Mouse (Mus musculus): ENCODE results near the gene Cdc42ep1. TPM values are rescaled to one million over a fixed set of nuclear protein-coding genes. Genes with fewer than 3 reads are reported as not detected.
A peak's percentile ranks its signal among the peaks of the same experiment; 100 is the strongest.

The Cdc42ep1 gene
- polyA plus RNA-seq, 1 experiment from 2014 or later: 10.7 TPM

GRCm38 (mm10) chr15:78851505-78852153 is 9.2 kb downstream of the Cdc42ep1 start:
- H3K9ac ChIP-seq: no peak overlapping the region
- ATAC-seq (ENCODE audit: low FRiP score) (0 out of 2 replicates have a peak, but pooled peaks have one; percentile 65), DNase-seq (ENCODE audit: low spot score) (peak; percentile 95)
- 19% methylated on average over 13 of the region's 13 CpGs for WGBS
- H3K4me2 ChIP-seq (replicated peaks): peak overlapping the region; percentile 22; the same call in 1 of the 2 replicates
- H3K27ac ChIP-seq: no peak overlapping the region
- no peaks in the 10 kb centered on the region for H3K27me3 ChIP-seq (ENCODE audit: control insufficient read depth, insufficient read depth, low read length)
- H3K4me1 ChIP-seq (replicated peaks; ENCODE audit: control insufficient read depth, insufficient read depth, low read length): no peaks in the 10 kb centered on the region
- H3K9me3 ChIP-seq (ENCODE audit: control insufficient read depth, low read length): no peaks in the 10 kb centered on the region
- H3K36me3 ChIP-seq (replicated peaks; ENCODE audit: control insufficient read depth, insufficient read depth): no peaks in the 10 kb centered on the region
- no peak overlapping the region for H3K4me3 ChIP-seq (replicated peaks; ENCODE audit: low read length)

DNA sequence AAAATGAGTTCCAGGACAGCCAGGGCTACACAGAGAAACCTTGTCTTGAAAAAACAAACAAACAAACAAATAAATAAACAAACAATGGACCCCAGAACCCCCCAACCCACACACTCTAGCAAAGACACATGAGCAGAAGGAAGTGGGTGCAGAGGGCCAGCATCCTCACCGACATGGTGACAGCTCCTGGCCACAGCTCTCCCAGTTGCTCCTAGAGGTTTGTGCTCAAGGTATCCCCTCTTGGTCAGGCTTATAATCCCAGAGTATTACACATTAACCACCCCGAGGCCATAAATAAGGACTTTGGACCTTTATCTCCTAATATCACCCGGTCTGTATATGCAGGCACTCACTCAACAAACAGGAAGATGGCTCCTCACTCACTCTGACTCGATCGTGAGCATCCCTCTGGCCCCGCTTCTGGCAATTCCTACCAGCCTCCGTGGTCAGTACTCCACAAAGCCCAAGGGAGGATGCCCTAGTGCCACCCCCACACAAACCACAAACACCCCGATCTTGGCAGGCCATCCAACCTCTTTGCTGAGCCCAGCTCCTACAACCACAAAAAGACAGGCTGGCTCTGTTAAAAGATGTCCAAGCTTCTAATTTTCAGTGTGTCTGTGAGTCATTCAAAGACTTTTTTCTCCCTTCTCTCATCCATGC is 13.0 kb downstream of the Cdc42ep1 start, which contains the start of gene Lgals2:
Gene Lgals2, minus strand, starts transcription at position 227 of the 663 bp plus-strand sequence.
- Histone ChIP-seq H3K4me1 (replicated peaks; ENCODE audit: control insufficient read depth, insufficient read depth, low read length) (no peaks in the 10 kb centered on the region), H3K36me3 (replicated peaks; ENCODE audit: control insufficient read depth, insufficient read depth) (no peaks in the 10 kb centered on the region), H3K27ac (no peak within 1 kb of the TSS), H3K4me3 (replicated peaks; ENCODE audit: low read length) (no peak within 1 kb of the TSS), H3K9me3 (ENCODE audit: control insufficient read depth, low read length) (no peaks in the 10 kb centered on the region), H3K27me3 (ENCODE audit: control insufficient read depth, insufficient read depth, low read length) (no peaks in the 10 kb centered on the region), H3K9ac (no peak within 1 kb of the TSS), H3K4me2 (replicated peaks) (no peak within 1 kb of the TSS)
- 81% methylated on average over 8 of the region's 8 CpGs for WGBS
- no peak for DNase-seq (ENCODE audit: low spot score)
- no peak for ATAC-seq (ENCODE audit: low FRiP score)

- no peaks in the 10 kb centered on the region for H3K9me3 ChIP-seq (ENCODE audit: control insufficient read depth, low read length)
- 79% methylated on average over 7 of the region's 7 CpGs for WGBS
- no peak overlapping the region for H3K4me2 ChIP-seq (replicated peaks)
- H3K27ac ChIP-seq: no peak overlapping the region
- DNase-seq (ENCODE audit: low spot score) (no peak), ATAC-seq (ENCODE audit: low FRiP score) (no peak)
- H3K27me3 ChIP-seq (ENCODE audit: control insufficient read depth, insufficient read depth, low read length): no peaks in the 10 kb centered on the region
- H3K9ac ChIP-seq: no peak overlapping the region
- H3K36me3 ChIP-seq (replicated peaks; ENCODE audit: control insufficient read depth, insufficient read depth): no peaks in the 10 kb centered on the region
- H3K4me1 ChIP-seq (replicated peaks; ENCODE audit: control insufficient read depth, insufficient read depth, low read length): no peaks in the 10 kb centered on the region
- H3K4me3 ChIP-seq (replicated peaks; ENCODE audit: low read length): no peak overlapping the region
Measured at GRCm38 (mm10) chr15:78857009-78857408, 14.6 kb downstream of the Cdc42ep1 start.

DNA sequence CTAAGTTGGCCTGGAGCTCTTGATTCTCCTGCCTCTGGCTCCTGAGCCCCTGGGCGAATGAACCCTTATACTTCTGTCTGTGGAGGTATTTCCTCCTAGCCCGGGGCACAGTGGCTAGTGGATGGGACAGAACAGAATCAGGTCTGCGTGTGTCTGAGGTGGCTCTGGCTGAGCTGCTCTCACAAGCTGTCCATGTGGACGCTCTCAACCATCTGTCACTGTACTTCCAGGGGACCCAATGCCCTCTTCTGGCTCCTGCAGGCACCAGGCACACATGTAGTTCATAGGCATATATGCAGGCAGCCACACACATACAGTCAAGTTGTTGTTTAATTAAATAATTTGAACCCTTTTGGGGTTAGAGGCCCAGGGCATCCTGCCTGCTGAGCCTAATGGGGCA is 16.9 kb downstream of the Cdc42ep1 start:
- WGBS: 81% methylated on average over 4 of the region's 4 CpGs
- Histone ChIP-seq H3K4me3 (replicated peaks; ENCODE audit: low read length) (no peak overlapping the region), H3K9ac (no peak overlapping the region), H3K4me1 (replicated peaks; ENCODE audit: control insufficient read depth, insufficient read depth, low read length) (no peaks in the 10 kb centered on the region), H3K9me3 (ENCODE audit: control insufficient read depth, low read length) (no peaks in the 10 kb centered on the region), H3K27ac (no peak overlapping the region), H3K4me2 (replicated peaks) (no peak overlapping the region), H3K36me3 (replicated peaks; ENCODE audit: control insufficient read depth, insufficient read depth) (no peaks in the 10 kb centered on the region), H3K27me3 (ENCODE audit: control insufficient read depth, insufficient read depth, low read length) (no peaks in the 10 kb centered on the region)
- DNase-seq (ENCODE audit: low spot score) (no peak), ATAC-seq (ENCODE audit: low FRiP score) (no peak)

DNA sequence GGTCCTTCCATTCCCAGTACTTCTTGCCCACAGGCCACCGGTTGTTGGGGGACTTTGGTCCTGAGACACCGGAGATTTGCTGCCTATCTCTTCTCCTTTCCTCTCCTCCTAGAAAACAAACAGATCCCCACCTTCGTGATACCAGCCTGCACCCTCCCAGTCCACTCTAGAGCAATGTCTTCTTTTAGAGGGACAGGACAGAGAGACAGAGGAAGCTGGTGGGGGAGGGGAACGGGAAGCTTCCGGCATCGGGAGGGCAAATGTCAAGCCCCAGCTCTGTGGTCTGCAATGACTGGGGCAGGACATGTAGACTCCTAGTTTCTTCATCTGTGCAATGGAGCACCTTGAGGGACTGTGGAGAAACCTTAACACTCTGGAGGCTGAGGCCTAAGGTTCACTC is 17.3 kb downstream of the Cdc42ep1 start:
- H3K9ac ChIP-seq: no peak overlapping the region
- H3K4me2 ChIP-seq (replicated peaks): no peak overlapping the region
- DNase-seq (ENCODE audit: low spot score) (no peak), ATAC-seq (ENCODE audit: low FRiP score) (no peak)
- H3K27ac ChIP-seq: no peak overlapping the region
- 80% methylated on average over 6 of the region's 6 CpGs for WGBS
- H3K36me3 ChIP-seq (replicated peaks; ENCODE audit: control insufficient read depth, insufficient read depth): no peaks in the 10 kb centered on the region
- H3K4me1 ChIP-seq (replicated peaks; ENCODE audit: control insufficient read depth, insufficient read depth, low read length): no peaks in the 10 kb centered on the region
- H3K27me3 ChIP-seq (ENCODE audit: control insufficient read depth, insufficient read depth, low read length): no peaks in the 10 kb centered on the region
- no peak overlapping the region for H3K4me3 ChIP-seq (replicated peaks; ENCODE audit: low read length)
- no peaks in the 10 kb centered on the region for H3K9me3 ChIP-seq (ENCODE audit: control insufficient read depth, low read length)

GRCm38 (mm10) chr15:78862280-78862679 is 19.9 kb downstream of the Cdc42ep1 start:
- Histone ChIP-seq H3K4me2 (replicated peaks) (no peak overlapping the region), H3K27me3 (ENCODE audit: control insufficient read depth, insufficient read depth, low read length) (no peaks in the 10 kb centered on the region), H3K9ac (no peak overlapping the region), H3K36me3 (replicated peaks; ENCODE audit: control insufficient read depth, insufficient read depth) (no peaks in the 10 kb centered on the region), H3K4me3 (replicated peaks; ENCODE audit: low read length) (no peak overlapping the region), H3K27ac (no peak overlapping the region), H3K4me1 (replicated peaks; ENCODE audit: control insufficient read depth, insufficient read depth, low read length) (no peaks in the 10 kb centered on the region), H3K9me3 (ENCODE audit: control insufficient read depth, low read length) (no peaks in the 10 kb centered on the region)
- 90% methylated on average over 5 of the region's 5 CpGs for WGBS
- ATAC-seq (ENCODE audit: low FRiP score): no peak
- no peak for DNase-seq (ENCODE audit: low spot score)

DNA sequence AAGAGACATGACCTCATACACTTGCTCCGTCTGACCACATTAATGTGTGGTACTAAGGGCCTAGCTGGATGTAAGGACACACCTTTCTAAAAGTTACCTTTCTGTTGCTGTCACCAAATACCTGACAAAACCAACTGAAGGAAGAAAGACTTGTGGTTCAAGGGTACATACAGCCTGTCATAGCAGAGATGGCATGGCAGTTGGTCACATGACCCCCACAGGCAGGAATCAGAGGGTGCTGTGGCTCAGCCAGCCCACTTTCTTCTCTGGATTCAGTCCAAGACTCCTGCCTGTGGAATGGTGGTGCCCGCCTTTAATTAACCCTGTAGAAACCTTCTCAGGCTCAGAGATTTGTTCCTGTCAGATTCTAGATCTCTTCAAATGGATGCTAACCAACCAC is 20.7 kb downstream of the Cdc42ep1 start:
- 80% methylated on average over 2 of the region's 2 CpGs for WGBS
- no peaks in the 10 kb centered on the region for H3K27me3 ChIP-seq (ENCODE audit: control insufficient read depth, insufficient read depth, low read length)
- no peak for DNase-seq (ENCODE audit: low spot score)
- no peaks in the 10 kb centered on the region for H3K4me1 ChIP-seq (replicated peaks; ENCODE audit: control insufficient read depth, insufficient read depth, low read length)
- H3K27ac ChIP-seq: no peak overlapping the region
- no peak overlapping the region for H3K4me3 ChIP-seq (replicated peaks; ENCODE audit: low read length)
- H3K36me3 ChIP-seq (replicated peaks; ENCODE audit: control insufficient read depth, insufficient read depth): no peaks in the 10 kb centered on the region
- ATAC-seq (ENCODE audit: low FRiP score): no peak
- H3K9me3 ChIP-seq (ENCODE audit: control insufficient read depth, low read length): no peaks in the 10 kb centered on the region
- H3K9ac ChIP-seq: no peak overlapping the region
- H3K4me2 ChIP-seq (replicated peaks): no peak overlapping the region

DNA sequence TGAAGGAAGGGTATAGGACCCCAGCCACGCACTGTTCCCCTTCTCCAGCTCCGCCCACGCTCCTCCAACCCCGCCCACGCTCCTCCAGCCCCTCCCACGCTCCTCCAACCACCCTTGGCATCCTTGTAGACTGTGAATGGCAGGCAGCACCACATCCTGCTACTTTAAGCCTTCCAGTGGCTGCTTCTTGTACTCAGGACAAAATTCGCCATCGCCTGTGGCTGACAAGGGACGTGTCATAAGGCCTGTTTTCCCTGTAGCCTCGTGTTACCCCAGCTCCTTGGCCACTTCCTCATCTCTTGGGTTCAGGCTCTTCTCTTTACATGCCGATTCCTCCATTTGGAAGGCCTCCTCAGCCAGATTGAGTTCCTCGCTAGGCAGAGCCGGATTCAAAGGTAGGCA is 21.4 kb downstream of the Cdc42ep1 start:
- 58% methylated on average over 11 of the region's 13 CpGs for WGBS
- Histone ChIP-seq H3K27me3 (ENCODE audit: control insufficient read depth, insufficient read depth, low read length) (no peaks in the 10 kb centered on the region), H3K9ac (no peak overlapping the region), H3K4me2 (replicated peaks) (no peak overlapping the region), H3K9me3 (ENCODE audit: control insufficient read depth, low read length) (no peaks in the 10 kb centered on the region), H3K4me1 (replicated peaks; ENCODE audit: control insufficient read depth, insufficient read depth, low read length) (no peaks in the 10 kb centered on the region; the same call in 1 of the 2 replicates), H3K27ac (no peak overlapping the region), H3K4me3 (replicated peaks; ENCODE audit: low read length) (no peak overlapping the region), H3K36me3 (replicated peaks; ENCODE audit: control insufficient read depth, insufficient read depth) (no peaks in the 10 kb centered on the region)
- ATAC-seq (ENCODE audit: low FRiP score) (no peak), DNase-seq (ENCODE audit: low spot score) (no peak)

DNA sequence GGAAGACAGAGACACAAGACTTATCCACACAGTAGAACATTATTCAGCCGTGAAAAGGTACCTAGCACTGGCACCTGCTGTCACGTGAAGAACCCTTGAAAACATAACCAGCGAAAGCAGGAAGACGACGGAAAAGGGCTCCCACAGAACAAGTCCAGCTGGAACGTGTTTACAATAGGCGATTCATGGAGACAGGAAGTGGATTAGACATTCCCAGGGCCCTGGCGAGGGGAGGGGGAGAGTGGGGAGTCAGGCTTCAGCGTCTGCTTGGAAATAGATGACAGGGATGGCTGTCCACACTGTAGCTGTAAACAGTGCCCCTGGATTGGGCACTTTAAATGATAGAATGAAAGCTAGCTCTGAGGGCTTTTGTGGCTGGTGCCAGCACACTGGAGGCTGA is 26.0 kb downstream of the Cdc42ep1 start:
- H3K4me2 ChIP-seq (replicated peaks): no peak overlapping the region
- H3K9ac ChIP-seq: no peak overlapping the region
- no peaks in the 10 kb centered on the region for H3K9me3 ChIP-seq (ENCODE audit: control insufficient read depth, low read length)
- H3K4me1 ChIP-seq (replicated peaks; ENCODE audit: control insufficient read depth, insufficient read depth, low read length): no peaks in the 10 kb centered on the region; the same call in 1 of the 2 replicates
- ATAC-seq (ENCODE audit: low FRiP score): peak; percentile 49; the same call in 1 of the 2 replicates
- peak; percentile 61 for DNase-seq (ENCODE audit: low spot score)
- no peaks in the 10 kb centered on the region for H3K36me3 ChIP-seq (replicated peaks; ENCODE audit: control insufficient read depth, insufficient read depth)
- peak overlapping the region; percentile 71 for H3K27ac ChIP-seq
- no peaks in the 10 kb centered on the region for H3K27me3 ChIP-seq (ENCODE audit: control insufficient read depth, insufficient read depth, low read length)
- WGBS: 23% methylated on average over 9 of the region's 9 CpGs
- no peak overlapping the region for H3K4me3 ChIP-seq (replicated peaks; ENCODE audit: low read length)
